Mouse (Mus musculus) G1E (cell line): ENCODE measurements around the gene Asic1. TPM values are rescaled to one million over a fixed set of nuclear protein-coding genes. Genes with fewer than 3 reads are reported as not detected.

ENCODE experiments used
- ATAC-seq: 2 replicates; pipeline ENCODE4 v1.8.0; 2016; ENCODE audit warnings: mild to moderate bottlenecking; ENCODE audit not compliant: insufficient number of reproducible peaks, poor library complexity, low FRiP score, severe bottlenecking; ENCODE audit errors: extremely low read depth
- DNase-seq: peaks from one replicate; pipeline ENCODE4 v3.0.0; 2012; ENCODE audit warnings: low spot score
- H3K27me3 ChIP-seq: 2 replicates; pipeline ENCODE4 v1.6.1; 2012; ENCODE audit warnings: mild to moderate bottlenecking, low read length, inconsistent platforms; ENCODE audit not compliant: insufficient read depth
- H3K36me3 ChIP-seq: replicated peaks from 2 replicates; pipeline ENCODE3; 2012; ENCODE audit warnings: mild to moderate bottlenecking, inconsistent platforms
- H3K4me1 ChIP-seq: 2 replicates; pipeline ENCODE4 v1.6.1; 2012; ENCODE audit warnings: low read depth, low read length, inconsistent platforms, mixed read lengths; ENCODE audit not compliant: insufficient read depth
- H3K4me3 ChIP-seq: 2 replicates; pipeline ENCODE4 v1.5.1; 2012; ENCODE audit warnings: low read depth, mild to moderate bottlenecking, inconsistent platforms, low read length, moderate library complexity, mixed read lengths
- H3K9me3 ChIP-seq: replicated peaks from 2 replicates; pipeline ENCODE4 v1.6.1; 2012; ENCODE audit warnings: inconsistent platforms
- CTCF ChIP-seq: IDR thresholded peaks from 2 replicates; pipeline ENCODE4 v1.5.1; 2012; ENCODE audit warnings: low read depth, low read length, inconsistent platforms, mixed read lengths
- GATA1 ChIP-seq: IDR thresholded peaks from 2 replicates; pipeline ENCODE4 v1.6.1; 2012; ENCODE audit warnings: borderline replicate concordance, low read length, inconsistent platforms, mixed read lengths
- GATA2 ChIP-seq: IDR thresholded peaks from 2 replicates; pipeline ENCODE4 v1.6.1; 2012; ENCODE audit warnings: low read depth, low read length, inconsistent platforms, borderline replicate concordance
- POLR2AphosphoS5 ChIP-seq: IDR thresholded peaks from 2 replicates; pipeline ENCODE4 v1.6.1; 2012; ENCODE audit warnings: low read depth, low read length, inconsistent platforms; ENCODE audit not compliant: insufficient replicate concordance
- TAL1 ChIP-seq: conservative IDR thresholded peaks from 2 replicates; pipeline ENCODE4 v1.6.1; 2012; ENCODE audit warnings: low read depth, low read length, inconsistent platforms, mixed read lengths
- polyA plus RNA-seq: library from polyadenylated mRNA; stranded (reverse); fragments of >175 nt; gene quantifications from 2 replicates; pipeline ENCODE4 v1.2.3, GENCODE M21; 2012
- total RNA-seq, 2 experiments: library from RNA; stranded (forward) in 1 of 2; stranded (reverse) in 1 of 2; fragments of 200-1000 nt in 1 of 2; fragments of >200 nt in 1 of 2; fragmentation: Nextera tagmentation in 1 of 2; gene quantifications; 2 replicates each; pipeline ENCODE4 v1.2.3; 2014 to 2017

Gene Asic1
- total and polyA plus RNA-seq, 3 experiments, result 0.22 TPM; not detected in 2

GRCm38 (mm10) chr15:99682880-99683279 is 12.7 kb downstream of the Asic1 start:
- Histone ChIP-seq H3K4me3 (no peak overlapping the region), H3K36me3 (no peaks in the 10 kb centered on the region), H3K27me3 (peaks cover 46% of the 10 kb centered on the region), H3K9me3 (no peaks in the 10 kb centered on the region), H3K4me1 (peaks cover 5% of the 10 kb centered on the region)
- DNase-seq (no peak), ATAC-seq (no peak)
- no peak for TF ChIP-seq GATA2
- no peak for TF ChIP-seq GATA1
- TF ChIP-seq POLR2AphosphoS5, result no peak
- peak; percentile 41; the same call in 1 of the 2 replicates for TF ChIP-seq CTCF

DNA sequence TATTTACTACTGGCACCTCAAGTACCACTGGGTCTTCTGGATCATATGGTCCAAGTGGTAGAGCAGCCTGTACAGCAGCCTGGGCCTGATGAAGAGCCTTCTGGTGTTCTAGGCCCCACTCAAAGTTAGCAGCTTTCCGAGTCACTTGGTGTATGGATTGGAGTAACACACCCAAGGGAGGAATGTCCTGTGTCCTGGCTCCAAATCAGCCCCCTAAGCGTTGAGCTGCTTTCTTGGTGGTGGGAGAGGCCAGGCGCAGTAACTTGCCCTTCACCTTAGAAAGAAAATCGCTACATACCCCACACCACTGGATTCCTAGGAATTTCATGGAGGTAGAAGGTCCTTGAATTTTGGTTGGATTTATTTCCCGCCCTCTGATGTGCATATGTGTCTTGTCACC is 14.0 kb downstream of the Asic1 start:
- no peaks in the 10 kb centered on the region for H3K36me3 ChIP-seq
- H3K9me3 ChIP-seq, result no peaks in the 10 kb centered on the region
- H3K27me3 ChIP-seq, result peaks cover 44% of the 10 kb centered on the region
- DNase-seq (no peak), ATAC-seq (no peak)
- TF ChIP-seq TAL1, result no peak
- no peak for TF ChIP-seq CTCF
- TF ChIP-seq POLR2AphosphoS5, result no peak
- TF ChIP-seq GATA2, result no peak
- no peak for TF ChIP-seq GATA1
- H3K4me3 ChIP-seq, result no peak overlapping the region
- H3K4me1 ChIP-seq, result no peaks in the 10 kb centered on the region; the same call in 1 of the 2 replicates

DNA sequence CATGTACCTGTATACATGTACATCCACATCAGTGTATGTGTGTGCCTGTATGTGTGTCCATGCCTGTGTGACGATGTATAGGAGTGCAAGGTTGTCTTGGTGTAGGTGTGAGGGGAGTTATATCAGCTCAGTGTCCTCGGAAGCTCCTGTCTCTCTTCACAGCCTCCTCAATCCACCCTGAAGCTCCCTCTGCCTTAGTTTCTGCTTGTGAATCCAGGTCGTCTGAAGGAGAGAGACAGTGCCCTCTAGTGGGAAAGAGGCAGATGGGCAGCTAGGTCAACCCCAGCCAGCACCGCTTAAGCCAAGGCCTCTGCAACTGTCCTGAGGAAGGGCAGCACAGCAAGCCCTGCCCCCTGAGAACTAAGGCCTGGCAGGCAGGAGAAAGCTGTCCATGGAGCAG is 18.5 kb downstream of the Asic1 start:
- H3K27me3 ChIP-seq, result peaks cover 54% of the 10 kb centered on the region

GRCm38 (mm10) chr15:99690924-99691323 is 20.8 kb downstream of the Asic1 start:
- ATAC-seq, result no peak
- TF ChIP-seq GATA1, result no peak
- Histone ChIP-seq H3K36me3 (no peaks in the 10 kb centered on the region), H3K4me1 (no peaks in the 10 kb centered on the region), H3K27me3 (peaks cover 64% of the 10 kb centered on the region), H3K4me3 (no peak overlapping the region), H3K9me3 (no peaks in the 10 kb centered on the region)
- DNase-seq, result no peak

More for the DNA sequence above, 18.5 kb downstream of the Asic1 start:
- Histone ChIP-seq H3K4me3 (no peak overlapping the region; the same call in 1 of the 2 replicates), H3K4me1 (no peaks in the 10 kb centered on the region), H3K36me3 (no peaks in the 10 kb centered on the region), H3K9me3 (no peaks in the 10 kb centered on the region)
- ATAC-seq (no peak; the same call in 1 of the 2 replicates), DNase-seq (peak; percentile 57)
- TF ChIP-seq POLR2AphosphoS5, result no peak
- no peak for TF ChIP-seq GATA2
- TF ChIP-seq CTCF, result peak; percentile 94
- no peak for TF ChIP-seq TAL1

GRCm38 (mm10) chr15:99691976-99692375 is 21.8 kb downstream of the Asic1 start:
- no peak for DNase-seq
- no peaks in the 10 kb centered on the region for H3K9me3 ChIP-seq
- H3K36me3 ChIP-seq, result no peaks in the 10 kb centered on the region
- no peak overlapping the region for H3K4me3 ChIP-seq
- ATAC-seq, result no peak
- H3K4me1 ChIP-seq, result no peaks in the 10 kb centered on the region
- no peak for TF ChIP-seq GATA1
- TF ChIP-seq TAL1, result no peak
- TF ChIP-seq GATA2, result no peak
- TF ChIP-seq CTCF, result no peak
- TF ChIP-seq POLR2AphosphoS5, result no peak
- peaks cover 63% of the 10 kb centered on the region for H3K27me3 ChIP-seq

- DNase-seq (no peak), ATAC-seq (no peak)
These were observed 27.1 kb downstream of the Asic1 start for GRCm38 (mm10) chr15:99697309-99697708.

DNA sequence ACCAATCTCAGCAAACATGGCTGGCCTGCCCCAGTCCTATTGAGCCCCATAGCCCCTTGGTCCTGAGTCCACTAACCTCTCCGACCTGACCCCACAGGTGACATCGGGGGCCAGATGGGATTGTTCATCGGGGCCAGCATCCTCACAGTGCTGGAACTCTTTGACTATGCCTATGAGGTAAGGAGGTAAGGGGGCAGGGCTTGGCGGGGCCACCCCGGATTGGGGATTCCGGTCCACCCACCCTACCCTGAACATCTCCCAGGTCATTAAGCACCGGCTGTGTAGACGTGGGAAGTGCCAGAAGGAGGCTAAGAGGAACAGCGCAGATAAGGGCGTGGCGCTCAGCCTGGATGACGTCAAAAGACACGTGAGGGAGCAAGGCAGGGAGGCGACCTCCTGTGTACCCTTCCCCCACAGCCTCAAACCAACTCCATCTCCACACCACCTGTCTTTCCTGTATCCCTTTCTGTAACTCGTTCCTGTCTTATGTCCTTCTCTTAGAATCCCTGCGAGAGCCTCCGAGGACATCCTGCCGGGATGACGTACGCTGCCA is 28.4 kb downstream of the Asic1 start:
- Histone ChIP-seq H3K4me1 (peaks cover 38% of the 10 kb centered on the region), H3K9me3 (no peaks in the 10 kb centered on the region), H3K36me3 (peaks cover 8% of the 10 kb centered on the region), H3K27me3 (peaks cover 29% of the 10 kb centered on the region), H3K4me3 (peak overlapping the region; percentile 21; the same call in 1 of the 2 replicates)
- DNase-seq, result no peak
- ATAC-seq, result no peak
- TF ChIP-seq GATA1 (no peak), CTCF (no peak), TAL1 (no peak), POLR2AphosphoS5 (no peak), GATA2 (no peak)

More at GRCm38 (mm10) chr15:99697309-99697708, 27.1 kb downstream of the Asic1 start:
- Histone ChIP-seq H3K4me3 (no peak overlapping the region), H3K9me3 (no peaks in the 10 kb centered on the region), H3K4me1 (peaks cover 26% of the 10 kb centered on the region), H3K27me3 (peaks cover 35% of the 10 kb centered on the region), H3K36me3 (no peaks in the 10 kb centered on the region)
- TF ChIP-seq GATA2 (no peak), TAL1 (no peak), POLR2AphosphoS5 (no peak)
